Mouse (Mus musculus) CD4-positive, CD25-positive, alpha-beta regulatory T cell, adult 4 months (primary cell): ENCODE results near the gene Gtpbp3. TPM values are rescaled to one million over a fixed set of nuclear protein-coding genes. Genes with fewer than 3 reads are reported as not detected.

Source experiments
- ATAC-seq: one replicate; pipeline ENCODE4 v1.8.0; 2017
- polyA plus RNA-seq, 2 experiments: library from polyadenylated mRNA; unstranded; fragments of 100-300 nt; shearing (Covaris generic); gene quantifications; one replicate each; pipeline ENCODE4 v1.2.1; 2017

Gene Gtpbp3
- polyA plus RNA-seq: 1 to 10 TPM; 2.9 to 3.1 TPM

DNA sequence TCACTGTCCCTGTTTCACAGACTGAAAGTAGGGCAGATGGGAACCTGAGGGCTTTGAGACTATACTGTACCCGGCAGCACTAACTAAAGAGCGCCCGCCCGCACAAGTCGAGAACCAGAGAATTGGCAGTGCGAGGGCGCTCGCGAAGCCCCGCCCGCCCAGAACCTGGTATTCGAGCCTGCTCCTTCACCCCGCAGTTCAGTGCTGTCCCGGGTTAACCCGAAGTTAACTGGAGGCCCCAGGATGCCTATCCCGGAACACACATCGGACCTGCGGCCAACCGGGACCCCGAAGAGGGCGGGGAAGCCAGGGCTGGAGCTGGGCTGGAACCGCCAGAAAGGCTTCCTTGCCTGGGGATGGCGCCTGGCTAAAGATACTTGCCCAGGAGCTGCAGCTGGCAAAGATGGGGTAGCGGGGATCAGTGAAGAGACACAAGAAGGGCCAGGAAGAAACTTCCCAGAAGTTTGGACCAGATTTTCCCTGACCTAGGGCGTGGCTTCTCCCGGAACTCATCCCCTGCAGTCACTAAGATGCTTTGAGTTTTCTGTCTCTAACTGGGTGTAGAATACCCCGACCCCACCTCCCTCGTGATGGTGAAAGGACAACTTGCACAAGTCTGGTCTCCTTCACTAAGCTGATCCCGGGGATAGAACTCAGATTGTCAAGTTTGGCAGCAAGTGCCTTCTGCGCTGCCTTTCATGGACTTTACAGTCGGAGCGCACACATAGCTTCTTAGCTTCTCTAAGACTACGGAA lies at the start of gene Gtpbp3:
Gtpbp3 (plus strand) TSS at position 413 of the 755 bp plus-strand sequence.
- peak; percentile 44 for ATAC-seq

DNA sequence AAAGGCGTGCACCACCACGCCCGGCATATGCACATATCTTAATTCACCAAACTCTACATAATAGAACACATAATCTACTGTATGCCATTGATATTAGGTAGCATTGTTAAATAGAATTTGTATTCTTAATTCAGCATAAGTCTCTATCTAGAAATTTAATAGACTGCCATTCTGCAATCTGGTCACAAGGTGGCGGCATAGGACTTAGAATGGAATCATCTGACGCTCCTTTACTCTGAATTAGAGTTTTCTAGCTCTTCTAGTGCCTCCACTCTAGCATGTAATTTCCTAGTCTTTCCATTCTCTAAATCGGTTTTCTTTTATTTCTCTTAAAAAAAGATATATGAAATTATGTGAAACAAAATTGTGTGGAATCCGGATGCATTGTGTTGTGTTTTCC lies 46.5 kb upstream of the Gtpbp3 start:
- ATAC-seq: peak; percentile 74

GRCm38 (mm10) chr8:71445096-71445495 lies 42.8 kb upstream of the Gtpbp3 start:
- no peak for ATAC-seq

DNA sequence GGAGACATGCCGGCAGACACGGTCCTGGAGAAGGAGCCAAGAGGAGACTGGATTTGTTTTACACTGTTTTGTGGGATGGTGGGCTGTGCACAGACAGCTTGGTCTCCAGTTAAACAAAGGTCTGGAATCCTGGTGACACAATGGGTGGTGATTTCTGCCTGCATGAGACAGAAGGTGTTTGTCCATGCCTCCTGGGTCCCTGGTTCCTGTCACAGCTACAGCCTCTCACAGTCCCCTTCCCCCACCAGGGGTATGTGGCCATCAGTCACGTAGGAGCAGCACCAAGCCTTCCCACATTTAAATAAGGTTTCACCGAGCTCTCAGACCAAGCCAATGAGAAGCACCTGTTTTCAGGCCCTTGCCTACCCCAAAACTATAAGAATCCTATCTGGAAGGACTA lies 36.6 kb upstream of the Gtpbp3 start:
- ATAC-seq: no peak

DNA sequence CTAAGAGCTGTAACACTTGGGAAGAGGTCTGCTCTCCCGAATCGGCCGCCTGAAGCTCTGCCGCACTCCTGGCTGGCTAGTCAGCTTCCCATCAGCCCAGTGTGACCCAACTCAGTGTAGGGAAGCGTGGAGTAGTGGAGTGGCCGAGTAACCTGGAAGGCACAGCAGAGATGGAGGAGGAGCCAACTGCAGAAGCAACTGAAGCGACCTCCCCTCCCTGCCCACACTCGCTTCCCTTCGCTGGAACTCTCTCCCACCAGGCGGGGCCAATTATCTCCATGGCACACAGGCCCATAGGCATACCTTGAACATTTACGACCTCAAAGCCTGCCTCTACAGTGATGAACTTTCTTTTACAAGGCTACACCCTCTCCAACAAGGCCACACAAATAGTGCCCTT lies 36.1 kb upstream of the Gtpbp3 start:
- ATAC-seq: no peak

DNA sequence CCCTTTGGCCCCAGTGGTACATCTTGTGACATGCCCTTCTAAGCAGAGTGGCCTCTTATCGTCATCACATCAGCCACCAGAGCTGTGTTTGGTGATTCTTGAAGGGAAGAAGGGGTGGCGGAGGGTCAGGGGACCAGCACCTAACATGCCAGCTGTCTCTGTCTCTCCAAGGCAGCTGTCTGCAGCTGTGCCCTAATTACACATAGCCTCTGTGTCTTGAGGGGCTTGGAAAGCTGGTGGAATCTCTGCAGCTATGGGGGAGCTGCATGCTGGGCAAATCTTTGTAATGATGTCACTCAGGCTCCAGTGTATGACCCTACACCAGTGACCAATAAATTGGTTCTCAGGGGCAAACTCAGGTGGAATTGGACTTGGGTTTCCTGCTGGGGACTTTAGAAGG lies 35.2 kb upstream of the Gtpbp3 start:
- ATAC-seq: no peak

- ATAC-seq: no peak
Measured at GRCm38 (mm10) chr8:71454668-71455067, 33.2 kb upstream of the Gtpbp3 start.

DNA sequence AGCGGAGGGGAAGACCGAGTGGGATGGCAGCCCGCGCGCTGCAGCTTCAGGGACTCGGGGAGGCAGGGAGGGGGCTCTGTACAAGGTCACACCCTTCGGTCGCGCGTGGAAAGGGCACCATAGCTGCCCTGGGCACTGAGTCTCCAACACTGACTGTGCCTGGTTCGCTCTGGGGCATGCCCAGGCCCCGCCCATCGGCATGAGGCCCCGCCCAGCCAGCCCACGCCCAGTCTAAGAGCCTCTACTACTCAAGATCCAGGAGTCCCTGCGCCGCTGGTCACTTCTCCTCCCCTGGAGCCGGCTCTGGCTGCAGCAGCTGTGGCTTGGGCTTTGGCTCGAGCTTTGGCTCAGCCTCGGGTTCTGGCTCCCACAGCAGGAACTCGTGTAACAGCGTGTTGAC lies 31.0 kb upstream of the Gtpbp3 start:
- ATAC-seq: no peak

- ATAC-seq: no peak
Measured at GRCm38 (mm10) chr8:71457659-71458270, 30.1 kb upstream of the Gtpbp3 start.

GRCm38 (mm10) chr8:71460716-71461115 lies 27.2 kb upstream of the Gtpbp3 start:
- no peak for ATAC-seq

DNA sequence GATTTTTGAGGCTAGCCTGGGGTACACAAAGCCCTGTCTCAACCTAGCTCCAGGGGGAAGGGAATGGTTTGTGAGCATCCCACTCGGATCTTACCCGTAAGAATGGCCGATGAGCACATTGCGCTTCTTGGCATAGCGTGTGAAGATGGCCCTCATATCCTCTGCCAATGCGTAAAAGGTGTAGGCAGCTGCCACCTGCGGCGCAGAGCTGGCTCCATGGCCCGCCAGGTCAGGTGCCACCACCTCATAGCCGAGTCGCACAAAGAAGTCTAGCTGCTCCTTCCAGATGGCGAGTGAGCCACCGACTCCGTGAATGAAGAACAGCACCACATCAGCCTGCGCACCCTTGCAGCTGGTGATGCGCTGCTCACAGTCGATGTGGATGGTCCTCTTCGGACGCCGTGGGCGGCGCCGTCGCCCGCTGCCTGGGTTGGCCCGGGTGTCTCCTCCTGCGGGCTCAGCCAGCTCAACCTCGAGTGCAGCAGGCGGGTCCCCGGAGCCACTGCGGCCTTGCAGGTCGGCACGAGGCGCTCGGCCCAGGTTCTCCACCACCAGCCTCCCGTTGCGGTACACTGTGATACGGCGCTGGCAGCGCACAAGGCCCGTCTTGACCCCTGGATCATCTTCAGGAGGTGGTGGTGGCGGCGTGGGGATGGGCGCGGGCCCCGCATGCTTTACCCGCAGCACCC lies 26.6 kb upstream of the Gtpbp3 start:
- ATAC-seq: no peak

GRCm38 (mm10) chr8:71462191-71462590 lies 25.7 kb upstream of the Gtpbp3 start:
- no peak for ATAC-seq

- ATAC-seq: peak; percentile 81
Measured at GRCm38 (mm10) chr8:71462786-71463185, 25.1 kb upstream of the Gtpbp3 start.

DNA sequence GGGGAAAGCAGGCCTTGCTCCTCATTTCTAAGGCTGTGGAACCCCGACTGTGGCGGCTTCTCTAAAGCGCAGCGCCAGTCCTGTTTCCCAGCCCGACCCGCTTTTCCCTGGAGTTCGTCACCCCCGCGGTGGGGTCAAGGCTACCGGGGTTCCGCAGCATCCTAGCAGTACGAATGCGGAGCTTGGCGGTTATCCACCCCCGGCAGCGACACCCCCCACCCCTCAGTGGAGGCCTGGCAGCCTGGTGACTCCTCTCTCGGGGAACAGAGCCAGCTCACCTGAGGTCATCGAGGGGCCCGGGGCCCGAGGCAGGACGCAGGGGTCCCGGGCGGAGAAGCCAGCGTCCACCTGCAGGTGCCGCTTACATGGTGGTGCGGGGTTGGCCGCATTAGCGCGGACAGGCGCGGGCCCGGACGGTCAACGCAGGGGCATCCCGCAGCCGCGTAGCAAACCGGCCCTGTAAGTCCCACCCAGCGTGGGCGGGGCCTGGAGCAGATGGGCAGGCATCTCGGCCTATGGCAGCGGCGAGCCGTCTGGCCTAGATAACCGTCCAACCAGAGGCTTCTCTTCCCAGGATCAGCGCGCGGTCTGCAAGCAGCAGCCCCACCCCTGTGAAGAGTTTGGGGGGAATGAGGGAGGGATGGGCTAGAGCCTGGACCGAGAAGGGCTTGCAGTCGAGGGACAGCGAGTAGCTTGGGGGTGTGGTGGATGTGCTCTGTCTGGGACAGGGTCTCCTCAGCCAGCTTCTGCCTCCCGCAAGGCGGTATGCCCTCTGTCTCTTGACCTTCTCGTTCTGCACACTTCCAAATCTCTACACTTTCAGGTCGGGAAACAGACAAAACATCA lies 24.5 kb upstream of the Gtpbp3 start, which contains the start of gene Abhd8:
Abhd8 (minus strand) TSS at position 468 of the 846 bp plus-strand sequence.
- ATAC-seq: peak; percentile 42

DNA sequence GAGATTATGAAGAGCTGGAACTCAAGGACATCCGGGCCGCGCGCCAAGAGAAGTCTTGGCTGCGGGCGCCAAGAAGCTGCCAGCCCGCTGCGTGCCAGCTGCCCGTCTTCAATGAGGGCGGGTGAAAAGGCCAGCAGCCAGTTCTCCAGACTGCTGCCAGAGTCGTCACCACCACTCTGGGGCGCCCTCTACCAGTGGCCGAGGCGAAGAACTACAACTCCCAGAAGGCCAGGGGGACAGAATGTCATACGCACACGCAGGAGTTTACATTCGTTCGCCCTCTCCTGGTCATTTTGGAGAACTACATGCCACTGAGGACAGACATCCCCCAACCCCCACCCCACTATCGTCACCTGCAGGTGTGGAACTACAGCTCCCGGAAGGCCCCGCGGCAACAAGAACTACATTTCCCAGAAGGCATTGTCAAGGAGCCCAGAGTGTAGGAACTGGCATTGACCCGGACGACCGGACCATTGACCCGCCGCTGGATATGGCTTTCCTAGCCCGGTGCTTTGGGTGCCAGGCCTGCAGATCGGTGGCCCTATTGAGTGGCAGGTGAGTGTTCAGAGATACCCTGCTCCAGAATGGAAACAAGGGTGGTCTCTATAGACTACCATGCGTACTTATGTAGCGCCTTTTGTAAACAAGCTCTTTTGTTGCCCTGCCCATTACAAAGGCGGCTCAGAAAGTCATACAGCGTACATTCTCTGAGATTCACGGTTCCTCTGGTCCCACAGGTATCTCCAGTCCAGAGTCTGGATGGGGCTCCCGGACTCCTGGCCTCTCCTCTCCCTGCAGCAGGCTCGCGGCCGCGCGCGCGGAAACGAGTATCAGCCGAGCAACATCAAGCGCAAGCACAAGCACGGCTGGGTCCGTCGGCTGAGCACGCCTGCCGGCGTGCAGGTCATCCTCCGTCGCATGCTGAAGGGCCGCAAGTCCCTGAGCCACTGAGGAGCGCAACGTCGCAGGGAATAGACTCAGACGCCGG lies 23.1 kb upstream of the Gtpbp3 start, which contains the start of gene Mrpl34:
Mrpl34 (plus strand) TSS at position 447 of the 988 bp plus-strand sequence.
- ATAC-seq: peak; percentile 65

GRCm38 (mm10) chr8:71465733-71466132 lies 22.2 kb upstream of the Gtpbp3 start:
- ATAC-seq: no peak

GRCm38 (mm10) chr8:71466198-71466597 lies 21.7 kb upstream of the Gtpbp3 start:
- ATAC-seq: no peak

GRCm38 (mm10) chr8:71467201-71467600 lies 20.7 kb upstream of the Gtpbp3 start:
- ATAC-seq: no peak

GRCm38 (mm10) chr8:71468001-71468400 lies 19.9 kb upstream of the Gtpbp3 start:
- ATAC-seq: no peak

DNA sequence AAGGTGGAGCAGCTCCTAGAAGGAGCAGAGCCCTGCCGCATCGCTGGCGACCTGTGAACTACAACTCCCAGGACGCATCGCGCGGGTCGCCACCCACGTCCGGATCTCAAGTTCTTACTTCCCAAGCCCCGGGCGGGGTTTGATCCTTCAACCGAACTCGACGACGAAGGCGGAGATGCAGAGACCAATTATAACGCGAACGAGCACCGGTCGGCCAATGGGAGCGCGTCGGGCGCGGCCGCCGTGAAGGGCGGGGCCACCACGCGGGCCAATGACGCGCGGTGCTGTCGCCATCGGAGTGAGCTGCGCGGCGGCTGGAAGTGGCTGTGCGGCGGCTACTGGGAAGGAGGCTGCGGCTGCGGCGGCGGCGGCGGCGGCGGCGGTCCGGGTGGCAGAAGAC lies 19.0 kb upstream of the Gtpbp3 start, which contains the start of gene Dda1:
Dda1 (plus strand) TSS at position 284 of the 400 bp plus-strand sequence.
- peak; percentile 82 for ATAC-seq

GRCm38 (mm10) chr8:71469411-71469810 lies 18.5 kb upstream of the Gtpbp3 start:
- ATAC-seq: no peak
